Mouse (Mus musculus): ENCODE measurements around the gene Slc35e2.
"Not testable (repeated sequence)": the region's sequence is repeated elsewhere in the genome, so short reads cannot be mapped to it uniquely, and the experiment has no call there.

Slc35e2 gene

GRCm38 (mm10) chr4:155669598-155670075 is 68.4 kb downstream of the Slc35e2 start:
- DNase-seq (ENCODE audit: extremely low spot score, low read depth, low spot score): no peak

- DNase-seq (ENCODE audit: extremely low spot score, low read depth, low spot score): not testable (repeated sequence)
These were observed 69.0 kb downstream of the Slc35e2 start for GRCm38 (mm10) chr4:155670236-155670635.

GRCm38 (mm10) chr4:155672082-155672481 is 70.9 kb downstream of the Slc35e2 start:
- no peak for DNase-seq (ENCODE audit: extremely low spot score, low read depth, low spot score)

Data from hindlimb bud, embryonic 11.5 days (tissue).